Mouse (Mus musculus) lung, postnatal 0 days (tissue): ENCODE data around the gene Tbc1d5.

ENCODE experiments used
- CTCF ChIP-seq: IDR thresholded peaks from 2 replicates; pipeline ENCODE4 v1.5.1; 2016; ENCODE audit warnings: antibody characterized with exemption, mild to moderate bottlenecking
- EP300 ChIP-seq: IDR thresholded peaks from 2 replicates; pipeline ENCODE4 v1.6.1; 2016; ENCODE audit warnings: antibody characterized with exemption, mild to moderate bottlenecking, control low read depth

DNA sequence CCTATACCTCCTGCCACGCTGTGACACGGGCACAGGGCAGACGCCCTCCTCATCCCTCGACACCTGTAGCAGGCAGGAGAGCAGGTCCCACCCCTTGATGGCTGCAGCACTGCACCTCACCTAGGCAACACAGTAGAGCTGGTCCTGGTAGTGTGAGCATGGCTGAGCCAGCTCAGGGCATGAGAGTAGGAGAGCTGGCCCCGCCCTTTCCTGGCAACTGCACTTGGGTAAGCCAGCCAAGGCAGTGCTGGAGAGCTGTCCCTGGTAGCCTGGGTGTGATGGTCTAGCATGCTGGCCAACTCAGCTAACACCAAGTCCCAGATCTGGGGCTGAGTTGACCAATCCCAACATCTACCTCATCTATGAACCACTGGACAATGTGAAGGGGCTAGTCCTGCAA, 19.9 kb downstream of the Tbc1d5 start:
- TF ChIP-seq CTCF, result no peak
- TF ChIP-seq EP300, result no peak
